Mouse (Mus musculus) megakaryocyte, adult 5-6 weeks (primary cell): Measurements from ENCODE around the gene Lmf1. TPM values are rescaled to one million over a fixed set of nuclear protein-coding genes. Genes with fewer than 3 reads are reported as not detected.
A peak's percentile ranks its signal among the peaks of the same experiment; 100 is the strongest.

ENCODE experiments used
- ATAC-seq: 2 replicates; pipeline ENCODE4 v1.8.0; 2016; ENCODE audit warnings: mild to moderate bottlenecking, inconsistent platforms; ENCODE audit not compliant: poor library complexity, severe bottlenecking
- total RNA-seq, 2 experiments: library from RNA; stranded (forward) in 1 of 2; stranded (reverse) in 1 of 2; fragments of 153-499, 151-499 nt in 1 of 2; fragments of 221-1000, 200-1000 nt in 1 of 2; gene quantifications; 2 replicates each; pipeline versions ENCODE4 v1.2.3 to v1.2.4; 2015 to 2017

Lmf1 gene
- total RNA-seq (2015) = 37.8 and 38.4 TPM in 2 replicates
- 16.7 and 17.0 TPM in 2 replicates for total RNA-seq (2017)

DNA sequence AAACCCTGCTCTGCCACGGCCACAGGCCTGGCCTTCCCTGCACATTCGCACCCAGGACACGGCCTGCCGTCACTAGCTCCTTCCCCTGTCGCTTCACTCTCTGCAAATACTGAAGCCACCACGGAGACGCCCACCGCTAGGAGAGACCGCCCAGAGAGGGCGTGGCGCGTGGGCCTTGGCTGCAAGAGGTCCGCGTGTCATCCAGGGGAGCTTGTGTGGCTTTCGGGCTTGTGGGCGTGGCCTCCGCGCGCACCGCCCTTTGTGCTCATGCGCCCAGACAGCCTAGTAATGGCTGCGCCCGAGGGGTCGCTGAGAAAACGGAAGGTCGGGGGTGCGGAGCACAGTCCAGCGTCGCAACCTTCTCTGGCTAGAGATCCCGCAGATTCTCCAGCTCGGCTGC lies at the start of gene Lmf1:
Gene Lmf1 (plus strand): TSS at position 166 of the 400 bp plus-strand sequence.
- peak; percentile 98 for ATAC-seq

DNA sequence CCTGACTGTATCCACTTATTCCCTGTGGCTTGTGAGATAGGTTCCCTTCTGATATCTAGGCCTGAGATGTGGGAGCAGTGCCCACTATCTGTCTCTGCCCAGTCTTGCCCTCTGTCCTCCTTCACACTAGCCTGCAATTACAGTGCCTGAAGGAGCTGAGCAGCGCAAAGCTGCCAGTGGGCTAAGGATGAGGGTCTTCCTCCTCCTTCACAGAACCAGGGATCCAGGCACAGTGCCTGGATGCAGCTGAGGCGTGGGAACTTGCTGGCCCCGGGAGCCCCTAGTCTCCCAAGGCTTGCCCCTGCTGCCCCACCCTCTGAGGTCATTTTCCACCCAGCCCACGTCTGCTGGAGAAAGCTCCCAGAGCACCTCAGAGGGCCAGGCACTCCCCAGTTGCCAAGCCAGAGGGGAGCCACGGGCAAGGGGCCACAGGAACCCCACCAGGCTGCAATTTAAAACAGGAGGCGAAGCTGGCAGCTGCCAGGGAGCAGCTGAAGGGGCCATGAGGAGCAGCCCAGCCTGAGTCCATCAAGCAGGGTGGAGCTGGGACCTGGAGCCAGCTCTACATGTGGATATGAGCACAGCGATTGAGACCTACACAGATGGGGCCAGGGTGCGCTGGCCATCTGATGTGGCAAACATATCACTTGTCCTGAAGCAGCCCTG lies 48.4 kb upstream of the Lmf1 start:
- ATAC-seq = no peak

DNA sequence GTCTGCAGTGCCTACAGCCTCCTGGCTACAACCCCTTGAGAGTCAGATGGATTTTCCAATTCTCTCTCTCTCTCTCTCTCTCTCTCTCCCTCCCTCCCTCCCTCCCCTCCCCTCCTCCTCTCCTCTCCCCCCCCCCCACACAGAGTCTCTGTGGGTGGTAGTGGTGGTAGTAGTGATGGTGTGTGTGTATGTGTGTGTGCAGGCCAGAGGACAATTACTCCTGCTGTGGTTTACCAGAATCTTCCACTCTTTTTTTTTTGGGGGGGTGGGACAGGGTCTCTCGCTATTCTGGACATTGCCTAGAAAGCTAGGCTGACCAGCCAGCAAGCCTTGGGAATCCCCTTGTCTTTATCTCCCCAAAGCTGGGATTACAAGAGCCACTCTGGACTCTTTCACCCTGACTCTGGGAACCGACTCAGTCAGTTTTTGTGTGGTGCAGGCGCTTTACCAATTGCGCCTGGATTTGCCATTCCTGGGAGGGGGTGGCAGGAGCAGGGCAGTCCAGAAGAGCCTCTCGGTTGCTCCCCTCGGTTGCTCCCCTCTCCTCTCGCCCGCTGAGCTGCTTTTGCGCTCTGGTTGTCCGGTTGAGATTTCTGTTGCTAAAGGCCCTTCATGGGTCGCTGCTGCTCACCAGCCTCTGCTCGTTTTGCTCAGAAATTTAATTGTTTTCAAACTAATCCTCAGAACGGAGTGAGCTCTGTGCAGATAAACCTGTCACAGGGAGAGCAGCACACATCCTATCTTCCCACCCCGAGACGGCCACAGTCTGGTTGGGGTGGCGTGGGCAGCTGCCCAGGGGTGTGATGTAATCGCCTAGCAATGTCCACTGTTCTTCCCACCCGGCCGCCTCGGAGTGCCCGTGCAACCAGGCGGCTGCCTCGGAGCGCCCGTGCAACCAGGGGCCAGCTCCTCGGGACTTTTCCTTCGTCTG lies 39.7 kb upstream of the Lmf1 start:
- no peak for ATAC-seq

- ATAC-seq = no peak
These were observed 38.2 kb upstream of the Lmf1 start for GRCm38 (mm10) chr17:25540731-25541130.

DNA sequence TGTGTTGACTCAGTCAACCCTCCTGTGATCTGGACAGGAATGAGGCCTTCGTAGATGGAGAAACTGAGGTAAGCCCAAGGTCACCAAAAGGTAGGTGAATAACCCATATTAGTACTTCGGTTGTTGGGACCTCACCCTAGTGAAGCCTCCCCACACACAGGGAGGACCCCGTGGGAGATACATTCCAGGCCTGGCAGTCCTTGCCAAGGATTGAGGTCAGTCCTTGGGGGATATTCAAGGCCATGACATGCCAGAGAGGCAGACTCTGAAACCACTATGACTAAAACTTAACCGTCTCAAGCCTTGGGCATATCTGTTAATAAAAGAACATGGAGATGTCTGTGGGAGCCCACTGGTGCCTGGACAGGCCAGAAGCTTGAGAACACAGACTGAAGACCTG lies 37.1 kb upstream of the Lmf1 start:
- ATAC-seq = no peak

- ATAC-seq = no peak
These were observed 31.9 kb upstream of the Lmf1 start for GRCm38 (mm10) chr17:25547026-25547425.

DNA sequence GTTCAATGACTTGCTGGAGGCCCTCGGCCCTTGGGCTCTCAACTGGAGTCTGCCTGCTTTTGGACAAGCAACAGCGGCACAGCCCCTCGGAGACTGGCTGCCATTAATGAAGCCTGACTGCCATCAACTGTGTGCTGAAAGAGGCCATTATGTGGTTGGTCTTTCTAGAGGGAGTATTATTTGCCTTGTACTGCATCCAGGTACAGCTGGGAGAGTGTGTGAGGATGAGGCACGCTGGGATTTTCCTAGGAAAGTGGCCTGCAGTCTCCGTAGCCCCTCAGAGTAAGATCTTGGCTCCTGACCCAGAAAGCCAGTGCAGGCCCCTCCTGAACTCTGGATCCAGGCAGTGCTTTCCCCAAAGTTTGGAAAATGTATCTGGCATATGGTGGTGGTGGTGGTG lies 28.9 kb upstream of the Lmf1 start:
- no peak for ATAC-seq

DNA sequence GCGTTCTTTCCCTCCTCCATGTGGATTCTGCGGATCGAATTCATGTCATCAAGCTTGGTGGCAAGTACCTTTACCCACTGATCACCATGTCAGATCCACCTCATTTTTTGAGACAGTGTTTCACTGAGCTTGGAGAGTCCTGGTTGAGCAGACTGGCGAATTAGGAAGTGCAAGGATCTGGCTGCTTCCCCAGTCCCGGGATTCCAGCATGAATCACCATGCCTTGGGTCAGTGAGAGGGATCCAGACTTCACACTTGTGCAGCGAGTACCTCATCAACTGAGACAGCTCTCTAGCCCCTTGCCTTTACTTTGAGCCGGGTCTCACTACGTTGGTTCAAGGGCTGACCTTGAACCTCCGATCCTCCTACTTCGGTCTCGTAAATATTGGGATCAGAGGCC lies 27.6 kb upstream of the Lmf1 start:
- ATAC-seq = no peak

GRCm38 (mm10) chr17:25555159-25555558 lies 23.7 kb upstream of the Lmf1 start:
- ATAC-seq = no peak

- ATAC-seq = no peak
These were observed 22.9 kb upstream of the Lmf1 start for GRCm38 (mm10) chr17:25555666-25556629.

DNA sequence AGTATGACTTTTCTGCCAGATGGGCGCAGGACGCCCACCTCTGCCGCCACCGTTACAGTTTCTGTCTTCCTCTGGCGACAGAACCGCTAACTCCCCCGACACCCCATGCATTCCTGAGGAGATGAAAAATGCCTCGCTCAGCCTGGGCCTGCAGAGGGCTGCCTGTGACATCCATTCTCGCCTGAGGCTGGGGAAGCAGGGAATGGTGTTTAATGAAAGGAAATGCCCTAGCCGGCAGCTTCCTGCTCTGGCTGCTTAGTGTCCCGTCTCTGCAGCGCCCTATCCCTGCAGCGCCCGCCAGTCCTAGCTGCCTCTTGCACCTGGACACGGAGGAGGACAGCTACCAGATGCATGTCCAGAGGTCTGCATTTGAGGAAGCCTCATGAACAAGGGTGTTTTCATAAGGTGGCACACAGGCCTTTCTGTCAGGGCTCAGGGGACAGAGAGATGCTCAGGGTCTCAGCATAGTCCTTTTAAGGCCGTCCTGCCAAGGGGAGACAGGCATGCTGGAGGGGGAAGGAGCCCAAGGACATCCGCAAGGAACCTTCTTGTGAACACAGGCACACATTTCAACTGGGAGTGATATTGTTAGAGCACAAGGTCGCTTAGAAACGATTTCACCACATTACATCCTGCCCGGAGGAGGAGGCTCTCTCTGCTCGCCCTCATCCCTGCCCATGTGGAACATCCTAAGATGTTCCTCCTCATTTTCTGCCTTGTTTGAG lies 22.1 kb upstream of the Lmf1 start:
- ATAC-seq = no peak

- no peak for ATAC-seq
These were observed 19.3 kb upstream of the Lmf1 start for GRCm38 (mm10) chr17:25559634-25560033.

DNA sequence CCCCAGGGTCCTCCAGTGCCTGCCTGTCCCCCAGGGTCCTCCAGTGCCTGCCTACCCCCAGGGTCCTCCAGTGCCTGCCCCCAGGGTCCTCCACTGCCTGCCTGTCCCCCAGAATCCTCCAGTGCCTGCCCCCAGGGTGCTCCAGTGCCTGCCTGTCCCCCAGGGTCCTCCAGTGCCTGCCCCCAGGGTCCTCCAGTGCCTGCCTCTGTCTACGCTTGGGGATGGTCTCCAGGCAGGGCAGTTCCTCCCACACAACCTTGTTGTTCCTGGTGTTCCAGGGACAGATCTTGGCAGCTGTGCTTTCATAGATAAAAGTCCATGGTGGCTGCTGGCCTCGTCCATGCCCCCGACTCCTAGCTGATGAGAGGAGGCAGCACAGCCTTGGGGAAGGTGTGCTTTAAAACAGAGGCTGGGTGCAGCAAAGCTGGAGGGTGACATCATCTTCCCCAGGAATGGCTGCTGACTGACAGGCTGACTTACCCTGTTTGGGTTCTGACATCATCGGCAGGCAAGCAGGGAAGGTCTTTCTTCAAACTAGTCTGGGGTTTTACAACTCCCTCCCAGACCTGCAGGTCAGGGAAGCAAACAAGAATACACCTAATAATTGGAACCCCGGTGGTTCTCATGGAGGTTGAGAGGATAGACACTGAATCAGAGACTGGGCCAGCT lies 18.2 kb upstream of the Lmf1 start:
- no peak for ATAC-seq

DNA sequence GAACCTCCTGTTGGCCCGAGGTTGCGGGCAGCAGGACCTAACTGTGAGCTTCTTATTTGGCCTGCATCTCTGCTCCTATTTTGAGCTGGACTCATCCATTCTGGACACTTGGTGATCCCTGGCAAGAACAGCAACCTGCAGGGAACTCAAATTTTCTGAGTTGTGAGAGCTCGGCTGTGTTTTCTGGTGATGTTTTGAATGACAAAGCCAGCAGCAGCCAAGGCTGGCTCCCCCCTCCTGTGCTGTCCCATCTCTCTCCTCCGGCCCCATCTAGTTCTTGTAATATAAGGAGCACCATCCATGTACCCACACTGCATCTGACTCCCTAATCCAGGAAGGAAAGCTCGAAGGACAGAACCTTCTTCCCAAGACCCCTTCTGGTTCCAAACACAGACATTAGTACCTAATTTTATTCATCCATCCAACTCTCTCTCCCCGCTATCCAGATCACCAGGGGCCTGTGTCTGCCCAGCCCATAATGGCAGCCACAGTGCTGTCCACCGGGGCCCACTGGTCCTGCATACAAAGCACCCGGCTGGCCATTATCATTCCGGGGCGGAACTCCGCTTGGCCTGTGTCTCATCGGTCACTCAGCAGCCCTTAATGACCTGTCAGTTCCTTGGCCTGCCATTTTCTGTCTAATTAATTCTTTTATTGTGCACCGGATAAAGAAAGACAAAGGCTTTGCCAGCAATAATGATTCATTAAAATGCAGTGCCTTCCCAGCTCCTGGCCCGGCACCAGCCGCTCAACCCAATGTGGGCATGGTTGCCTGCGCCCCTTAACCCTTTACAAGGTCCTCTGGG lies 17.5 kb upstream of the Lmf1 start:
- ATAC-seq = no peak

DNA sequence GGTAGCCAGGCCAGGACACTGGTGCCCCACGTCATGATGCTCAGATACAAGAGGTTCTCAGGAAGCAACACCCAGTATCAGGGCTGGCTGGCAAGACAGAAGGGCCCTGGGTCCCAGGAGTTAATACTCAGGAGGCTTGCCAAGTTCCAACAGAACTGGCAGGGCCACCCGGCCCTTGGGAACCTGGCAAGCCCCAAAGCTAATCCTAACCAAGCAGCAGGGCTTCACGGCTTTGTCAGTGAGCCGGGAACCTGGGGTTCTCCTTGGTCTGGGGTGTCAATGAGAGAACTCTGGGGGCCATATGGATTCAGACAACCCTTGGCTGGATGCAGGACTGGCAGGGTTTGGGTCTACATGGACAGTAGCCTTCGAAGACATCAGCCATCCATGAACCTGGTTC lies 14.4 kb upstream of the Lmf1 start:
- ATAC-seq = no peak

DNA sequence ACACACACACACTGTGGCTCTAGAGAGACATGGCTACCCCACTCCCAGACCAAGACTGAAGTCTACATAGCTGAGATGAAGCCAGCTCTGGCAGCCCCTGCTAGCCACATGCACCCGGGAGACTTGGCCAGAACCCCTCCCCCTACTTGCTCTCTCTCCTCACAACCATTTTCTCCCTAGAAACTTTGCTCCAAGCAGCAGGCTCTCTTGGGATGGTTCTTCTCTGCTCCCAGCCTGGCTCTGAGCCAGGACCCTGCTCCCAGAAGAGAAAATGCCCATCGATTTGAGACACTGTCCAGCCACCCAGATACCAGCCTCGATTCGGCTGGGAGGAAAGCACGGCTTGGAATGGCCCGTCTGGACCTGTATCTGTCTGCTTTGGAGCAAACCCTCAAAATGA lies 13.6 kb upstream of the Lmf1 start:
- no peak for ATAC-seq

DNA sequence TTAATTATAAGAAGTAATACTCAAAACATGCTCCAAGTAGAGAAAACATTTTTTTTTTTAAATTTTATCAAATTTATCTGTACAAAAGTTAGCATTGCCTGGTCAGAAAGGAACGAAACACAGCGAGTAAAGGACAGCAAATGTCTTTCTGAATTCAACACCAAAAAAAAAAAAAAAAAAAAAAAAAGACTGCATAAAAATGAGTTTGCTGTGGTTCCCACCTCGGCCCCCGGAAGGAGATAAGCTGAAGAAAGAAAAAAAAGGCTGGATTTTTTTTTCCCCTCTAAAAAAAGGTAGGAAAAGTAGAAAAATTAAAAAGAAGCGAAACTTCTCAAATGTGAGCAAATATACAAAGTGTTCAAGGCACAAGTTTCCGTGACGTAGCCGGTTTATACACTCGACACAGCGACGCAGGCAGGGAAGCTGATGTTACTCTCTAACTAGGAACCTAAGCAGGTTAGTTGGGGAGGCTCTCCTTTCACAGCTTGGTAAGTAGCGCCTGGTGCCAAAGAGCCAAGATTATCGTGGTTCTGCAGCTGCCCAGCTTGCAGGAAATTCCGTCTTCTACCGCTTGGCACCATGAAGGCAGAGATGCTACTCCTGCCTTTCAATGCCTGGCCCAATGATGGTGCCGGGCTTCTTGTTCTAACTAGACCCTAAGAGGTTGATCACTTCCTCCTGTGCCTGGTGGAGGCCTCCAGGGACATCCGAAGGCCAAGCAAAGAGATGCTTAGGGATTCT lies 12.9 kb upstream of the Lmf1 start:
- no peak for ATAC-seq

DNA sequence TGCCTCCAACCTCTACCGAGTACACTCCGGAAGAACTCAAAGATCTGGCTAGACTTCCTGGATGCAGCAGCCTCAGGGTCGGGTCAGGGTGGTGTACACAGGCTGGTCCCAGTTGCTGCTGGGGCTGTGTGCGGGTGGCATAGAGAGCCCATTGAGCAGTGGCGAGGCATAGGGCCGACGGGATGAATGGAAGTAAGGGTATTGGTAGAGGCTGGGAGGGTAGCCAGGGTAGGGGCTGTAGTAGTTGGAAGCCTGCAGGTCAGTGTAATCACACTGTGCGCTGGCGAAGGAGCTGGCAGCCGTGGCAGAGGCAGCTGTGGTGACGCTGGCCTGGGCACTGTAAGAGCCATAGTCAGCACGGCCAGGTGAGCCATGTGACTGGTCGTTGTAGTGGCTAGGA lies 11.6 kb upstream of the Lmf1 start:
- no peak for ATAC-seq
